Mouse (Mus musculus) kidney, postnatal 36 days (tissue): ENCODE measurements around the gene Osbpl8.

Source experiments
- DNase-seq, 2 experiments: peaks; one replicate each; pipeline ENCODE4 v3.0.0; 2021 to 2022; ENCODE audit warnings: mixed read lengths in 2 of 2

Osbpl8 gene

GRCm38 (mm10) chr10:111242677-111243076 lies 78.1 kb downstream of the Osbpl8 start:
- DNase-seq = no peak

- DNase-seq = no peak
Measured at GRCm38 (mm10) chr10:111247609-111248008, 83.1 kb downstream of the Osbpl8 start.

- no peak for DNase-seq
Measured at GRCm38 (mm10) chr10:111248177-111248576, 83.6 kb downstream of the Osbpl8 start.

GRCm38 (mm10) chr10:111250192-111250591 lies 85.6 kb downstream of the Osbpl8 start:
- DNase-seq = no peak

DNA sequence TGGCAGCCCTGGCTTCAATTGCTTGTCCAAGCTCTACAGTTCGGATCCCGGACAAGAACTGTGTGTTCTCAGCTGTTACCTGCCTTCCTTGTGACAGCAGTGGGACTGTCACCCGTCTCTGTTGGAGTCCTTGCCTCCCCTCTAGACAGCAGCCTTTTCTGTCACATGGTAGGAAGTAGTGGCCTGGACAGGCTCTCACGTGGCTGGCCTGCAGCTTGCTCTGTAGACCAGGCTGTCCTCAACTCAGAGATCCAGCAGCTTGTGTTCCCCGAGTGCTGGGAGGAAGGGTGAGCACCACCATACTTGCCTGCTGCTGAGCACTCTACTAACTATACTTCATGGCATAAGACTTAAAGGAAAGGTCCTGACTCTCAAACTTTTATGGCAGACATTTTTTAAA lies 87.1 kb downstream of the Osbpl8 start:
- DNase-seq = no peak

DNA sequence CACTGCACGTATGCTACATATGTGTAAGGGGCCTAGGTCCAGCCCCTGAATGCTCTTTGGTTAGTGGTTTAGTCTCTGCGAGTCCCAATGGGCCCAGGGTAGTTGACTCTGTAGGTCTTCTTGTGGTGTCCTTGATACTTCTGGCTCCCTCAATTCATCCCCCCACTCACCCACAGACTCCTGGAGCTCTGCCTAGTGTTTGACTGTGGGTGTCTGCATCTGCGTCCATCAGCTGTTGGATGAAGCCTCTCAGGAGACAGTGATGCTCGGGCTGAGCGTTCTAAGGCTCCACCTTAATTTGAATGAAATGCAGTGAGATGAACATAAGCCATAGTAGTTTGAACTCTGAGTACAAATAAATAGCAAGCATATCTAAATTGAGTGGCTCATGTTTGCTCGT lies 90.7 kb downstream of the Osbpl8 start:
- no peak for DNase-seq

- DNase-seq = no peak
Measured at GRCm38 (mm10) chr10:111256156-111256555, 91.6 kb downstream of the Osbpl8 start.

GRCm38 (mm10) chr10:111257358-111257757 lies 92.8 kb downstream of the Osbpl8 start:
- no peak for DNase-seq

GRCm38 (mm10) chr10:111258256-111258655 lies 93.7 kb downstream of the Osbpl8 start:
- DNase-seq = peak; percentile 36 to 49

GRCm38 (mm10) chr10:111271687-111272086 lies 107.1 kb downstream of the Osbpl8 start:
- DNase-seq = peak in 1 of 2 experiments; percentile 13

- DNase-seq = no peak
Measured at GRCm38 (mm10) chr10:111272905-111273304, 108.4 kb downstream of the Osbpl8 start.

DNA sequence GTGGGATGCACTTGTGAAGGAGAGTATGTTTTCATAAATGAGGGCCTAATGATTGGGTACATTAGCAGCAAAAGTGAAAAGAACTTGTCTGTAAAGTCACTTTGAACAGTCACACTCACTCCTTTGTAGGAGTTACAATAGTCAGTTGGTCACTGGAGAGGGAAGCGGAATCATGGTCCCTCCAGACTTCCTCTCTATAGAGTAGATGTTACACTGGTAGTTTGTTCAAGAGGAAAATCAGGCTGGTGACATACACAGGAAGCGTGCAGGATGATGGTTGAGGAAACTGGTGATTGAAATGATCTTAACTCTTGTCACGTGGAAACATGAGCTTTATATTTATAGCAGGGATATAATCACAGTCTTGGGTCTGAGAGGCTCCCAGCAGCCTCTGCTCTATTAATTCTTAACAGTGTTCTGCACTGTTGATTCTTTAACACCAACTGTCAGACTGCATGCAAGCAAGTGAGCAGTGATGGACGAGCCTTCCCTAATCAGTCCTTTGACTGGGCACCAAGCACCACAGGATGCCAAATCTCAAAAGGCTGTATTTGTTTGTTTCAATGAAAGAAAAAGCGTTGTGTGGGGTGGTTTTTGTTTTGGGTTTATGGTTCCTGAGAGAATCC lies 109.0 kb downstream of the Osbpl8 start:
- no peak for DNase-seq

- no peak for DNase-seq
Measured at GRCm38 (mm10) chr10:111275822-111276221, 111.3 kb downstream of the Osbpl8 start.

- DNase-seq = no peak
Measured at GRCm38 (mm10) chr10:111297631-111298030, 133.1 kb downstream of the Osbpl8 start.

DNA sequence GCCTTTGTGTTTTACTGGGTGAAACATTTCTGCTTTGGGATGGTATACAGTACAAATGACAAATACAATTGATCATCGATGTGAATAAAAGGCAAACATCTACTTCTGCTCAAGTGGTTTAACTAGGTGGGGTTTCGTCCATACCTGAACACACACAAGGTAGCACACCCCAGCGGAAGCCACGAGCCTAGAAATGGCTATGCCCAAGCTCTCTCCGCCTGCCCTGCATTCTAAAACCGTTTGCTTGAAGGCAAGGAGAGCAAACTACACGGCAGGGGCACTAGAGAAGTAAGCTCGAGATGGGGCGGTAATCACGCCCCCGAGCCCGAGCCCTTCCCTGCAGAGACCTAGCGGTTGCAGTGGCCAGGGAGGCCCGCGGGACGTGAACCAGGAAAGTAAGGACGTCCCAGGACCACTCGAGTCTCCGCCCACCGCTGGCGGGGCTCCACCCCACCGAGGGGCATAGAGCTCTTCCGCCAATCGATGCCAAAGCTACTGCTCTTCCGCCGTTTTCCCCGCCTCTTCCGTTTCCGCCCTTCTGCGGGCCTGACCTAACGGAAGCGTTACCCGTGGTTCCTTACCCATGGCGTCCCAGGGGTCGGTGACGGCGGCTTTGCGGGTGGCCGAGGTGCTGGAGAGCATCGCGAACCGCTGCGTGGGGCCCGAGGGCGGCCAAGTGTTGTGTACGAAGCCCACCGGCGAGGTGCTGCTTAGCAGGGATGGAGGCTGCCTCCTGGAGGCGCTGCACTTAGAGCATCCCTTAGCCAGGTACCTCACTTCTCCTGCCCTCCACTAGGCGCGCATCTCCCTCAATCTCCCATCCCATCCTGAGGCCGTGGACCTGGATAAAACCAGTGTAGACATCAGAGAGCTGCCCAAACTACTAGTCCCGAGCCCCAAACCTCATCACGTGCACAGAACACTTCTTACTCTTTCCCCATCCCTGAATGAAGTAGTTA lies 133.9 kb downstream of the Osbpl8 start, which contains the start of gene Bbs10:
Bbs10 (plus strand) TSS at position 540 of the 959 bp plus-strand sequence.
- peak; percentile 96 to 99 for DNase-seq

- peak in 1 of 2 experiments; percentile 7 for DNase-seq
Measured at GRCm38 (mm10) chr10:111299591-111299990, 135.0 kb downstream of the Osbpl8 start.

DNA sequence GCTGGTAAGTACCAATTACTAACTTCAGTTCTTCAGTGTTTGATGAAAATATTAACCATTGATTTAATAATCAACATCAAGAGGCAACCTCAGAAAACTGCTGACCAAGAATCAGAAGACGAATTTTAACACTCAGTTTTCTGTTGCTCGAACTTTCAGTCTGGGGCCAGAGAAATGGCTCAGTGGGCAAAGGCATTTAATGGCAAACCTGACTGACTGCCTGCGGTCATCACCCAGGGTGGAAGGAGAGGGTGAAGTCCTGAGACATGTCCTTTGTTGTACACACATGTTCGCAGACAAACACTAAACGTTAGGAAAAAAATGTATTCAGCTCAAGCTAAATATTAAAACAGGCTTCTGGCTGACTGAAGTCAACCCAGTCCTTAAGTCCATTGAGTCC lies 136.5 kb downstream of the Osbpl8 start:
- peak in 1 of 2 experiments; percentile 42 for DNase-seq

DNA sequence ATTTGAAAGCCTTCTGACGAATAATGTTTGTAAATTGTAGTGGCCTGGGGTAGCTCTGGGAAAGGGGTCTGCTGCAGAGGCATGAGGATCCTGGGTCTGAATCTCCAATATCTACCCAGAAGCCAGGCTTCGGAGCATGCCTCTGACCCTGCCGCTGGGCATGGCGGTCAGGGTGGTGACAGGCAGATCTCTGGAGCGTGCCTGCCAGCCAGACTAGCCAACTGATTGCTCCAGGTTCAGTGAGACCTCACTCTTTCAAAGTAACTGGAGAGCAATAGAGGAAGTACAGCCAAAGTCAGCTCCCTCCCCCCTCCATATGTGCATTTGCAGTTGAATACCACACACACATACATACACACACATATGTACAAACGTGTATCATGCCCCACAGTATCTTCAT lies 137.9 kb downstream of the Osbpl8 start:
- no peak for DNase-seq

GRCm38 (mm10) chr10:111308850-111309501 lies 144.4 kb downstream of the Osbpl8 start:
- no peak for DNase-seq

GRCm38 (mm10) chr10:111313282-111313681 lies 148.7 kb downstream of the Osbpl8 start:
- DNase-seq = no peak

DNA sequence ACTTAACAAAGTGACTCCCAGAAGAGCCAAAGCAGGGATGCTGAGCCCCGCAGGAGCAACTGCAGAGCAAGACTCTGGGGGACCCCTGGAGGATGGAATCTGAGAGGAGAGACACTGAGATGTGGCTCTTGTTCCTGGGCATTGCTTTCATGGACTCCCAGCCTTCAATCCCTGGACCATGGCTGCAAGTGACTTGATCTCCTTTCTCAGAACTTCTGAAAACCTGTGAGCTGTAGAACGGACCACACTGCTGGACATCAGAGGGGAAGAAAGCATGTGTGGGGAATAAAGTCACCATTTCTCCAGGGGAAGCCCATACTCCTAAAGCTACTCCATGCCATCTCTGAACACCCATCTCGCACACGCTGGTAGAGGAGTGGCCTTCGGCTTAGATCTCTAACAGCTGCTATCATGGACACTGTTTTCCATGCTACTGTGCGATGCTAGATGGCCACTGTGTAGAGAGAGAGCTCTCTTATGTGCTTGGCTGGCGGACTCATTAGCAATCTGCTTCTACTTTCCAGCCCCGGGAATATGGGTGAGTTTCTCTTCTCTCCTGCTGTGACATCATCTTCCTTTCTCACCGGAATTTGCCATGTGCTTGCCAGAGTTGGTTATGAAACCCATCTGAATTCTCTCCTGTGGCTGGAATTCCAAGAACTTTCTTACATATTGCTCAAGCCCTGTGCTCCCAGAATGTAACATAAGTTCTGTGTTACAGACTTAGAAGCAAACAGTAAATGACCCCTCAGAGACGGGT lies 150.3 kb downstream of the Osbpl8 start:
- DNase-seq = no peak

DNA sequence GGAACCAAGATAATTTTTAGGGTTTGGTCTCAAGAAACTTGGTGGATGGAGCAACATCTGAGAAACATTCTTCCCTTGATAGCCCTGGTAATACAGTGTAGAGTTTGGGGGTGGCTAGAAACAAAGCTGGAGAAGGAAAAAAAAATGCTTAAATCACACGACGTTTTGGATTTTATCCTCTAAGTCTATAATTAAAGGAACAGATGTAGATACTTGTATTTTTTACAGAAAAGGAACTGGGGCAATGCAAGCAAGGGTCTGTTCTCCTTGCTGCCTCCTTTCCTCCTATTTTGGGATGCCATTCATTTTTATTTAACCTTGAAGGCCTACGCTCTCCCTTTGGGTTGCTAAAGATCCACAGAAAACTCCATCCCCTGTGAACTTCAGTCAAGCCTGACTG lies 151.4 kb downstream of the Osbpl8 start:
- no peak for DNase-seq

GRCm38 (mm10) chr10:111318021-111318420 lies 153.5 kb downstream of the Osbpl8 start:
- DNase-seq = no peak
